Mouse (Mus musculus) lung, postnatal 10 days (tissue): ENCODE results near the gene Mtr.

ENCODE experiments used
- DNase-seq: peaks from one replicate; pipeline ENCODE4 v3.0.0; 2021

Gene Mtr

GRCm38 (mm10) chr13:12257391-12258380 lies at the start of gene Mtr:
Mtr (minus strand) TSS chr13:12258113.
- peak; percentile 98 for DNase-seq

GRCm38 (mm10) chr13:12307286-12307685 lies 49.4 kb upstream of the Mtr start:
- no peak for DNase-seq

GRCm38 (mm10) chr13:12305540-12305939 lies 47.6 kb upstream of the Mtr start:
- no peak for DNase-seq

- DNase-seq = no peak
Observed at GRCm38 (mm10) chr13:12304991-12305390, 47.1 kb upstream of the Mtr start.

GRCm38 (mm10) chr13:12297777-12298176 lies 39.9 kb upstream of the Mtr start:
- DNase-seq = no peak

- DNase-seq = peak; percentile 50
Observed at GRCm38 (mm10) chr13:12296701-12297100, 38.8 kb upstream of the Mtr start.

GRCm38 (mm10) chr13:12293810-12294209 lies 35.9 kb upstream of the Mtr start:
- no peak for DNase-seq

GRCm38 (mm10) chr13:12290700-12291099 lies 32.8 kb upstream of the Mtr start:
- DNase-seq = no peak

GRCm38 (mm10) chr13:12284528-12284927 lies 26.6 kb upstream of the Mtr start:
- DNase-seq = peak; percentile 36

GRCm38 (mm10) chr13:12283826-12284225 lies 25.9 kb upstream of the Mtr start:
- DNase-seq = peak; percentile 13

- DNase-seq = no peak
Observed at GRCm38 (mm10) chr13:12274721-12275120, 16.8 kb upstream of the Mtr start.

GRCm38 (mm10) chr13:12274220-12274619 lies 16.3 kb upstream of the Mtr start:
- no peak for DNase-seq

GRCm38 (mm10) chr13:12272953-12273352 lies 15.0 kb upstream of the Mtr start:
- peak; percentile 42 for DNase-seq

- no peak for DNase-seq
Observed at GRCm38 (mm10) chr13:12267971-12268370, 10.1 kb upstream of the Mtr start.

GRCm38 (mm10) chr13:12267097-12267496 lies 9.2 kb upstream of the Mtr start:
- no peak for DNase-seq

GRCm38 (mm10) chr13:12263996-12264395 lies 6.1 kb upstream of the Mtr start:
- DNase-seq = no peak

- no peak for DNase-seq
Observed at GRCm38 (mm10) chr13:12261505-12261904, 3.6 kb upstream of the Mtr start.

GRCm38 (mm10) chr13:12256871-12257390 lies 982 bp downstream of the Mtr start:
- DNase-seq = no peak

- no peak for DNase-seq
Observed at GRCm38 (mm10) chr13:12255911-12256705, 1.8 kb downstream of the Mtr start.

GRCm38 (mm10) chr13:12250496-12250895 lies 7.4 kb downstream of the Mtr start:
- no peak for DNase-seq

GRCm38 (mm10) chr13:12249195-12249898 lies 8.6 kb downstream of the Mtr start:
- DNase-seq = no peak

GRCm38 (mm10) chr13:12245938-12246337 lies 12.0 kb downstream of the Mtr start:
- DNase-seq = no peak

GRCm38 (mm10) chr13:12243991-12244390 lies 13.9 kb downstream of the Mtr start:
- DNase-seq = no peak
